Comparison of ENCODE assay signal across 8 mouse cellular contexts in the genomic region with DNA sequence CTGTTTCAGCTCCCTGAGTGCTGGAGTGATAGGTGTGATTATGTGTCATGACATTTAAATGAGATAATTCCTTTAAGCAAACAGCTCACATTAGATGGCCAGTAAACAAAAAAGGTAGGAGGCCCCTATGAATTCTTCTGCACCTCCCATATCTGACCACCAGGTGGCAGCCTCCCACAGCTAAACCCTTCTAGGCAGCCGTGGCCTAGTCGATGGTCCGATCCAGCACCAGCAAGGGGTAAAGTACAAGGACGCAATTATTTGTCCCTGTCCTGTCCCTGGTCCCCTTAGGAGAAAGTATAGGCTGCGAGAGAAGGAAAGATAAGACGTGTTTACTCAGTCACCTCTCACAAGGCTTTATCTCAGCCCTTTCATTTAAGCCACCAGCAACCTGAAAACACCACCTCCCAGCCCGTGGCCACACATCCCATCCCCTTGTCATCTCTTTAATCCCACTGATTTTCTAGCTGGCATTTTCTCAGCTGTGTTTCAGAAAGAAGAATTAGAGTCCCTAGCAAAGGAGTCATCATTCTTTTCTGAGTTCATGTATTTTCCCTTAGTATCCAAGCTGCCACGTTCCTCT. TPM values are rescaled to one million over a fixed set of nuclear protein-coding genes. Genes with fewer than 3 reads are reported as not detected.
DNase-seq lines count a peak whose midpoint lies in the region; ATAC-seq lines count a peak whose summit lies in the region.

No protein-coding gene starts in this region.

- no peak overlapping the region for H3K27ac ChIP-seq in hindbrain, embryonic 13.5 days

- no peaks in the 10 kb centered on the region for H3K4me1 ChIP-seq in hindbrain, embryonic 13.5 days (replicated peaks)

- no peak overlapping the region for H3K9ac ChIP-seq in hindbrain, embryonic 13.5 days

- no peaks in the 10 kb centered on the region for H3K27me3 ChIP-seq in hindbrain, embryonic 13.5 days

- no peak overlapping the region for H3K4me3 ChIP-seq in hindbrain, embryonic 13.5 days

- DNase-seq in NIH3T3 (ENCODE audit: low read depth): peak; percentile 84
- peak; percentile 74 for DNase-seq in cerebellum, adult 8-10 months
- DNase-seq in frontal cortex, adult 2 months (ENCODE audit: extremely low spot score in 1 of 2, low spot score in 1 of 2): peak; percentile 19 to 82
- peak; percentile 61 to 72 for DNase-seq in left cerebral cortex, adult 18-20 months (ENCODE audit: low spot score in 2 of 2)
- DNase-seq in lung, postnatal 4 days: peak; percentile 69 to 82
- DNase-seq in right cerebral cortex, postnatal 25 days: peak; percentile 48
- peak; percentile 59 to 73 for DNase-seq in urinary bladder, postnatal 36 days (ENCODE audit: low spot score in 2 of 2)

- no peak overlapping the region for H3K4me2 ChIP-seq in hindbrain, embryonic 13.5 days

- H3K9me3 ChIP-seq in hindbrain, embryonic 13.5 days: no peaks in the 10 kb centered on the region

- H3K36me3 ChIP-seq in hindbrain, embryonic 13.5 days: no peaks in the 10 kb centered on the region

- peak; percentile 72; the same call in 1 of the 2 replicates for ATAC-seq in hindbrain, embryonic 13.5 days (ENCODE audit: low FRiP score)

- 40% methylated on average over 8 of the region's 8 CpGs for WGBS in hindbrain, embryonic 13.5 days

RNA-seq across cellular contexts. Expression of gene Xiap, which starts 26.3 kb away (rescaled TPM):
- 40.8 and 44.3 TPM in 2 replicates for polyA plus RNA-seq in frontal cortex, adult 2 months (2012; rRNA removed)
- 9.8 and 10.9 TPM in 2 replicates for polyA plus RNA-seq in hindbrain, embryonic 13.5 days (2015; fragmentation: Nextera tagmentation; extraction: Ambion mirVana)
- 10 to 100 TPM; 52.8 to 69.0 TPM for total RNA-seq in left cerebral cortex, adult 18-20 months (2021)
